Mouse (Mus musculus): Measurements from ENCODE around the gene Erc2. TPM values are rescaled to one million over a fixed set of nuclear protein-coding genes. Genes with fewer than 3 reads are reported as not detected.

Gene Erc2
- polyA plus RNA-seq, 1 experiment from 2014 or later: 3.1 TPM

DNA sequence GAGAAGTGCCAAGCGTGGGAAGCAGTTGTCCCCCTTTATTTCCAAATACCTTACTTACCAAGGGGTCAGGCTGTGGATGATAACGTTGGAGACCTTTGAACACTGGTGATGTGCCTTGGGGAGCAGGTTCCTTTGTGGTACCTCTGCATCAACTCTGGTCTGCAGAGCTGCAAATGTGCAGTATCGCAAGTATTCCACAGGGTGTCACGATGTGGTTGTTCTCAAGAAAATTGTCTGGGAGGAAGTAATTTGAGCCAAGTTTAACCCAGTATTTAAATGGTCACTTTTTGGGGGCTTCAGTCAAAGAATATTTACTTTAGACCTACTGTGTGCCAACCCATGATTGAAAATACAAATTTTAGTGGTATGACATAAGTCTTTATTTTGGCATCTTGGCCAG, 381.8 kb downstream of the Erc2 start:
- Histone ChIP-seq H3K36me3 (ENCODE audit: control insufficient read depth, insufficient read depth) (no peaks in the 10 kb centered on the region), H3K9ac (ENCODE audit: low read depth, low read length) (no peak overlapping the region), H3K9me3 (ENCODE audit: control insufficient read depth) (no peaks in the 10 kb centered on the region), H3K4me2 (replicated peaks; ENCODE audit: low read depth) (no peak overlapping the region), H3K4me1 (replicated peaks; ENCODE audit: control insufficient read depth, insufficient read depth, low read length) (no peaks in the 10 kb centered on the region), H3K27ac (ENCODE audit: low read depth, low read length) (no peak overlapping the region), H3K27me3 (replicated peaks; ENCODE audit: control insufficient read depth, insufficient read depth, low read length) (no peaks in the 10 kb centered on the region), H3K4me3 (ENCODE audit: low read depth, low read length) (no peak overlapping the region)
- peak; percentile 77 for TF ChIP-seq CTCF (IDR thresholded peaks at IDR 0.05; ENCODE audit: low read depth)
- 38% methylated on average over 4 of the region's 4 CpGs for WGBS
- ATAC-seq: no peak

DNA sequence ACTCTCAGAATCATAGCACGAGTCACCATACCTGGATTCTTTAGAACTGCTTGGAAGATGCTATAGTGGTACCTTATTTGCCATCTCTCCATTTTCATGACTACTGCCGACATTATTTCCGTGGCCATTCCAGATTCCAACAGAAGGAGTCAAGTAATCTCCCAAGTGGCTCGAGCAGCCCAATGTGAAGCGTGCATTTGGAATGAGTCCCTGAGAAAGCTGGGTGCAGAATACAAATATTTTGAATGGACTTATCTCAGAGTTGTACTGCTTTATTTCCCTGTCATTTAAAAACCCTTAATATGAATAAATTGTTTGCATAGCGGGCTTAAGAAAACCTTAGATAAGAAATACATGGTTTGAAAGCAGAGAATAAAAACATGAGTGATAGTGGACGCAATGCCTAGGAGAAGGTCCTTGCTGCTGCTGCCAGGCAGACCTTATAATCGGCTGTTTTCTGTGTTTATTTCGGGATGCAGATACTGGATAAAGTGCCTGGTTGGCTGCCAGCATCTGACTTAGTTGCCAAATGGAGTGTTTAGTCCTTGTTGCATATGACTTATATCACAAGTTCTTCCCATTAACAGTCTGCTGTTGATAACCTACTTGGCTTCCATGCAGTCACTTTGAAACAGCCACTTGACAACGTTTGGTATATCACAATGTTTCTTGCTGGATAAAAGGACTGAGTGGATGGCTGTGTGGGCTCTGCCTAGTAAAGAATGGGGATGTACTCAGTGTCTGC, 388.5 kb downstream of the Erc2 start:
- no peak for ATAC-seq
- no peaks in the 10 kb centered on the region for H3K27me3 ChIP-seq (replicated peaks; ENCODE audit: control insufficient read depth, insufficient read depth, low read length)
- 50% methylated on average over 10 of the region's 10 CpGs for WGBS
- no peaks in the 10 kb centered on the region for H3K4me1 ChIP-seq (replicated peaks; ENCODE audit: control insufficient read depth, insufficient read depth, low read length)
- no peak for TF ChIP-seq CTCF (IDR thresholded peaks at IDR 0.05; ENCODE audit: low read depth)
- H3K4me2 ChIP-seq (replicated peaks; ENCODE audit: low read depth): no peak overlapping the region
- H3K27ac ChIP-seq (ENCODE audit: low read depth, low read length): no peak overlapping the region
- H3K9ac ChIP-seq (ENCODE audit: low read depth, low read length): no peak overlapping the region
- H3K9me3 ChIP-seq (ENCODE audit: control insufficient read depth): no peaks in the 10 kb centered on the region
- H3K4me3 ChIP-seq (ENCODE audit: low read depth, low read length): no peak overlapping the region
- H3K36me3 ChIP-seq (ENCODE audit: control insufficient read depth, insufficient read depth): no peaks in the 10 kb centered on the region

DNA sequence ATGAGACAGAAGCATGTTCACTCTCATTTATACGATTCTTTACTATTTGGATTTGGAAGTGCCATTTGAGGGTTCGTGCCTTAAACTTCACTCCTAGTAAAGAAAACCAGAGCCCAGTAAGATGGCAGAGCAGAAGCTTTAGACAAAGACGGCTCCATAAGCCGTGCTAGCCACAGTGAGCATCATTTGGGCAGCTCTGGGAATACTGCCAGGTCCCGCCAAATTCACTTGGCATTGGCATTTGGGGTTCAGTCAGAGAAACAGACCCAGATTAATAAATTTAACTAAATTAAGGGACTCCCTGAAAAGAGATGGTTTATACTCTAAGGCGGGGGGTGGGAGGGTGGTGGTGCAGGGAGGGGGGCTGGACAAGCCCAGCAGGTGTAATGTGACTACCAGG, 401.0 kb downstream of the Erc2 start:
- Histone ChIP-seq H3K4me3 (ENCODE audit: low read depth, low read length) (no peak overlapping the region), H3K27ac (ENCODE audit: low read depth, low read length) (no peak overlapping the region), H3K4me1 (replicated peaks; ENCODE audit: control insufficient read depth, insufficient read depth, low read length) (no peaks in the 10 kb centered on the region), H3K9me3 (ENCODE audit: control insufficient read depth) (no peaks in the 10 kb centered on the region), H3K36me3 (ENCODE audit: control insufficient read depth, insufficient read depth) (no peaks in the 10 kb centered on the region), H3K4me2 (replicated peaks; ENCODE audit: low read depth) (no peak overlapping the region), H3K27me3 (replicated peaks; ENCODE audit: control insufficient read depth, insufficient read depth, low read length) (no peaks in the 10 kb centered on the region), H3K9ac (ENCODE audit: low read depth, low read length) (no peak overlapping the region)
- ATAC-seq: no peak
- TF ChIP-seq CTCF (IDR thresholded peaks at IDR 0.05; ENCODE audit: low read depth): no peak
- 79% methylated on average over 6 of the region's 6 CpGs for WGBS

DNA sequence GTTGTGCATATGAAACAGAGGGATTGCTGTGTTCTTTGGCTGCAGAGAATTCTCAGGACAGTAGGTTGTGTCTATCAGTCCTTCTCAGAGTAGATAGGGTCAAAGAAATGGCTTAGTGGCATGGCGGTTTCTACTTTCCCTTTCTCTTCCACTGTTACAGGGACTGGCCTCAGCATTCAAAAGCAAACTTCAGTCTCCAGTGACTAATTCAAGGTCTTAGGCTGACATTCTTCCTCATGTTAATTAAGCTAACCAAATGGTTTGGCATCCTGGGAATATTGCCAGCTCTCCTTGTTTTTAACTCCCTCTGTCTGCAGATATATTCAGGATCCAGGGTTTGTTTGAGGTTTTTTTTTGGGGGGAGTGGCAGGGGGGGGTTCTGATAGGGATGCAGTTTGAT, 408.6 kb downstream of the Erc2 start:
- WGBS: 76% methylated on average over 1 of the region's 1 CpGs
- ATAC-seq: no peak
- no peak overlapping the region for H3K9ac ChIP-seq (ENCODE audit: low read depth, low read length)

DNA sequence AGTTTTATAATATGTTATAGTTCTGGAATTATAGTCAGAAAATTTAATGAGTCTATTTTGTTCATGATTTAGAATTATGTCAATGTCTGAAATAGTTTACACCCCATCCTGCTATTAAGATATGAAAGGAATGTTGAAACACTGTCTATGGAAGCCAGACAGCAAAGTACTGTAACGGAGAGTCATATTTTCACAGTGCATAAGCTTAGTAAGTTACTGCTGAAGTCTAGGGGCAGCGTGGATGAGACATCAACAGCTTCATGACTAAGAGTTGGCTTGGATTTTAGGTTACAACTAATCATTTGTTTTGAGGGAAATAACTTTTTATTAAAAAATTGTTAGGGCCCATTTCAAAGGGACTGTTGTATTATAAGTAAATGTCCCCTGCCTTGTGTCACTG, 412.8 kb downstream of the Erc2 start:
- Histone ChIP-seq H3K9ac (ENCODE audit: low read depth, low read length) (no peak overlapping the region), H3K4me3 (ENCODE audit: low read depth, low read length) (no peak overlapping the region), H3K4me1 (replicated peaks; ENCODE audit: control insufficient read depth, insufficient read depth, low read length) (no peaks in the 10 kb centered on the region), H3K9me3 (ENCODE audit: control insufficient read depth) (no peaks in the 10 kb centered on the region), H3K27me3 (replicated peaks; ENCODE audit: control insufficient read depth, insufficient read depth, low read length) (no peaks in the 10 kb centered on the region), H3K27ac (ENCODE audit: low read depth, low read length) (no peak overlapping the region), H3K4me2 (replicated peaks; ENCODE audit: low read depth) (no peak overlapping the region), H3K36me3 (ENCODE audit: control insufficient read depth, insufficient read depth) (no peaks in the 10 kb centered on the region)
- ATAC-seq: no peak
- TF ChIP-seq CTCF (IDR thresholded peaks at IDR 0.05; ENCODE audit: low read depth): no peak
- 69% methylated on average over 2 of the region's 2 CpGs for WGBS

More for the DNA sequence above, 408.6 kb downstream of the Erc2 start:
- H3K36me3 ChIP-seq (ENCODE audit: control insufficient read depth, insufficient read depth): no peaks in the 10 kb centered on the region
- no peaks in the 10 kb centered on the region for H3K4me1 ChIP-seq (replicated peaks; ENCODE audit: control insufficient read depth, insufficient read depth, low read length)
- no peak overlapping the region for H3K4me2 ChIP-seq (replicated peaks; ENCODE audit: low read depth)
- no peaks in the 10 kb centered on the region for H3K27me3 ChIP-seq (replicated peaks; ENCODE audit: control insufficient read depth, insufficient read depth, low read length)
- TF ChIP-seq CTCF (IDR thresholded peaks at IDR 0.05; ENCODE audit: low read depth): no peak
- H3K9me3 ChIP-seq (ENCODE audit: control insufficient read depth): no peaks in the 10 kb centered on the region
- H3K4me3 ChIP-seq (ENCODE audit: low read depth, low read length): no peak overlapping the region
- no peak overlapping the region for H3K27ac ChIP-seq (ENCODE audit: low read depth, low read length)

DNA sequence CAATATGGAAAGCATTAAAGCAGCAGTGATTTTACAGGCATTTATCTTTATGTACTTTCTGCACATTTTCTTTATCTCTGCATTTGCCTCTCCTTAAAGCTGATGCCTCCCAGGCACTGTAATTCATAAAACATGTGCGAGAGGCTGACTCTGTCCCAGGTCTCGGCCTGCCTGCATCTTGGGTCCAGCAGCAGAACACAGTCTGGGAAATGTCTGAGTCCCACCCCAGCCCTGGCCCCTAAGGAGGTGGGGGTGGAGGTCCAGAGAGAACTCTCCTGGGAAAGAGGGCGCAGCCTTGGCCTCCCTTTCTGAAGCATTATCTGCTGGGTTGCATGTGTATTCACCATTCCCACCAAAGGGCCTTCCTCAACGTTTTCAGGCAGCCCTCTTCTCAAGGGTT, 420.9 kb downstream of the Erc2 start:
- no peak for ATAC-seq
- no peaks in the 10 kb centered on the region for H3K4me1 ChIP-seq (replicated peaks; ENCODE audit: control insufficient read depth, insufficient read depth, low read length)

More for the DNA sequence above, 420.9 kb downstream of the Erc2 start:
- H3K36me3 ChIP-seq (ENCODE audit: control insufficient read depth, insufficient read depth): no peaks in the 10 kb centered on the region
- no peak overlapping the region for H3K27ac ChIP-seq (ENCODE audit: low read depth, low read length)
- no peak for TF ChIP-seq CTCF (IDR thresholded peaks at IDR 0.05; ENCODE audit: low read depth)
- H3K9me3 ChIP-seq (ENCODE audit: control insufficient read depth): no peaks in the 10 kb centered on the region
- no peak overlapping the region for H3K4me3 ChIP-seq (ENCODE audit: low read depth, low read length)
- WGBS: 59% methylated on average over 4 of the region's 4 CpGs
- H3K27me3 ChIP-seq (replicated peaks; ENCODE audit: control insufficient read depth, insufficient read depth, low read length): no peaks in the 10 kb centered on the region
- H3K9ac ChIP-seq (ENCODE audit: low read depth, low read length): no peak overlapping the region
- H3K4me2 ChIP-seq (replicated peaks; ENCODE audit: low read depth): no peak overlapping the region
